Mouse (Mus musculus) limb, embryonic 12.5 days (tissue): ENCODE results near the gene Cygb. TPM values are rescaled to one million over a fixed set of nuclear protein-coding genes. Genes with fewer than 3 reads are reported as not detected.

Source experiments
- ATAC-seq: fragments of 200-750 bp; cut with Nextera tagmentation; 2 replicates; pipeline ENCODE4 v1.8.0; 2017; ENCODE audit warnings: low read depth, moderate TSS enrichment; ENCODE audit not compliant: insufficient number of reproducible peaks, insufficient read depth, low FRiP score, low TSS enrichment
- H3K27ac ChIP-seq: fragments of 300-500 bp; sonication (generic); 2 replicates; pipeline ENCODE4 v1.5.1; 2016; ENCODE audit warnings: mild to moderate bottlenecking, moderate library complexity
- H3K27me3 ChIP-seq: fragments of 300-500 bp; sonication (generic); 2 replicates; pipeline ENCODE4 v1.6.1; 2016; ENCODE audit warnings: mild to moderate bottlenecking, moderate library complexity
- H3K36me3 ChIP-seq: fragments of 300-500 bp; sonication (generic); 2 replicates; pipeline ENCODE4 v1.6.1; 2016; ENCODE audit warnings: mild to moderate bottlenecking, moderate library complexity
- H3K4me1 ChIP-seq: fragments of 300-500 bp; sonication (generic); replicated peaks from 2 replicates; pipeline ENCODE4 v1.6.1; 2016
- H3K4me2 ChIP-seq: fragments of 300-500 bp; sonication (generic); 2 replicates; pipeline ENCODE4 v1.6.1; 2016; ENCODE audit warnings: mild to moderate bottlenecking, moderate library complexity
- H3K4me3 ChIP-seq: fragments of 300-500 bp; sonication (generic); replicated peaks from 2 replicates; pipeline ENCODE4 v1.5.1; 2016; ENCODE audit warnings: mild to moderate bottlenecking
- H3K9ac ChIP-seq: fragments of 300-500 bp; sonication (generic); replicated peaks from 2 replicates; pipeline ENCODE4 v1.6.1; 2016; ENCODE audit warnings: mild to moderate bottlenecking, moderate library complexity
- H3K9me3 ChIP-seq: fragments of 300-500 bp; sonication (generic); 2 replicates; pipeline ENCODE4 v1.6.1; 2016; ENCODE audit warnings: mild to moderate bottlenecking, moderate library complexity
- WGBS: fragments of 180-500 bp; shearing (Covaris S2); methylation state at CpG from one replicate; pipeline ENCODE4 v1.1.7; 2016; 5-methylcytosine and 5-hydroxymethylcytosine counted together
- polyA plus RNA-seq: library from polyadenylated mRNA; unstranded; fragments of >200 nt; fragmentation: Nextera tagmentation; extraction: Ambion mirVana; gene quantifications from 2 replicates; pipeline ENCODE4 v1.2.1, GENCODE M21; 2016

The Cygb gene
- polyA plus RNA-seq, result 3.1 and 3.6 TPM in 2 replicates

GRCm38 (mm10) chr11:116654255-116654821, at the start of gene Cygb:
Gene Cygb, minus strand, starts transcription at chr11:116654313.
- Histone ChIP-seq H3K36me3 (no peaks in the 10 kb centered on the region), H3K4me2 (peak within 1 kb of the TSS; percentile 97), H3K9me3 (no peaks in the 10 kb centered on the region), H3K4me1 (peaks cover 43% of the 10 kb centered on the region), H3K27ac (no peak within 1 kb of the TSS), H3K9ac (peak within 1 kb of the TSS; percentile 68), H3K4me3 (peak within 1 kb of the TSS; percentile 52), H3K27me3 (peaks cover 42% of the 10 kb centered on the region)
- no peak for ATAC-seq
- 5% methylated on average over 28 of the region's 28 CpGs for WGBS

DNA sequence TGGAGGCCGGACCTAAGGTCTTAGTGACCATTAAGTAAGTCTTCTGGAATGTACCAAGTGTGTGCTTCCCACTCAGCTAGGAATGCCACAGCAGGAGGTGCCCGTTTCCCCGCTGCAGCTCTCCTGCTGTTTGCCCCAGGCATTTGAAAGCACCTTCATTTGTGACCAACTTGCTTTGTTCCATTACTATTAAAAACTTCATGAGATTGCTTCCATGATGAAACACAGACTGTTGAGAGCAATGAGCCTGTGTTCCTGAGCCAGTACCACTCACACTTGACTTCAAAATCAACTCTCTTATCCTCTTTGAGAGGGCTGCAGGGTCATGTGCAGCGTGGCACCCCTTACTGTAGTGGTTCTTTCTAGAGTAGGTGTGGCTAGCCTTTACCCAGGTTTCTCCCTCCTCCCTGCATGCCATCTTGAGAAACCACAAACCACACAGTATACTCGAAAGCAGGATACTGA, 47.3 kb upstream of the Cygb start:
- 19% methylated on average over 5 of the region's 5 CpGs for WGBS
- Histone ChIP-seq H3K27me3 (0 out of 2 replicates have a peak, but pooled peaks cover 7% of the 10 kb centered on the region), H3K36me3 (no peaks in the 10 kb centered on the region), H3K9me3 (no peaks in the 10 kb centered on the region), H3K4me3 (no peak overlapping the region), H3K4me1 (peaks cover 15% of the 10 kb centered on the region), H3K4me2 (no peak overlapping the region), H3K27ac (peak overlapping the region; percentile 41), H3K9ac (no peak overlapping the region)
- 0 out of 2 replicates have a peak, but pooled peaks have one; percentile 42 for ATAC-seq

DNA sequence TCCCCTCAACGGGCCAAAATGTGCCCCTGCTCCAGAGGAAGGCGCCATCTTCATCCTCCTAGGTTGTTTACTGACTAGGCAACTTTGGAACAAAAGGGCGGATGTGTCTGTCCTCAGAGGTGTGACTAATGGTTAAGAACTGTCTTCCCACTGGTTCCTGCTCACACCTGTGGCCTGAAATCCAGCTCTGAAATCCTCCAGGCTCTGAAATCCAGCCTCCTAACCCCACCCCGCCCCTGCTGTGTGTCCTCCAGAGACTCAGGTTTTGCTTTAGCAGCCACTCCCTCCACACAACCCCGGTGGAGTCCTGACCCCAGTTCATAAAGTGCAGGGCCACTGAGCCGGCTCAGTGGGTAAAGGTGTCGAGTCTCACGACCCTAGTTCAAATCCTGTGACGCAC, 43.4 kb upstream of the Cygb start:
- Histone ChIP-seq H3K4me2 (no peak overlapping the region), H3K4me3 (no peak overlapping the region), H3K9ac (no peak overlapping the region), H3K27me3 (peaks cover 37% of the 10 kb centered on the region), H3K9me3 (no peaks in the 10 kb centered on the region), H3K27ac (no peak overlapping the region), H3K36me3 (no peaks in the 10 kb centered on the region), H3K4me1 (peaks cover 29% of the 10 kb centered on the region)
- 55% methylated on average over 9 of the region's 9 CpGs for WGBS
- no peak for ATAC-seq

DNA sequence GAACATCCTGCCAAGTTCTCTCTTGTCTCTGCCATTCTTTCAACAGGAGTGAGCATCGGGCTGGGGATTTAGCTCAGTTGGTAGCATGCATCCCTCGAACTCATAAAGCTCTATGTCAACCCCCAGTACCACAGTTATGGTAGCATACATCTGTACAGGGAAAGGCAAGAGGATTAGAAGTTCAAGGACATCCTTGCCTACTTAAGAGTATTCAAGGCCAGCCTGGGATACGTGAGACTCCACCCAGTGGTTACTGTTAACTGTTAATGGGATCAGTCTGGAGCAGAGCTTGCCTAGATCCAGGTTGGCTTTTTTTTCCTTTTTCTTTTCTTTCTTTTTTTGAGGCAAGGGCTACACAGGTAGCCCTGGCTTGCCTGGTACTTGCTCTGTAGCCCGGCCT, 42.3 kb upstream of the Cygb start:
- no peak overlapping the region for H3K4me3 ChIP-seq
- peaks cover 22% of the 10 kb centered on the region for H3K4me1 ChIP-seq
- H3K4me2 ChIP-seq, result no peak overlapping the region
- no peak for ATAC-seq
- H3K9ac ChIP-seq, result no peak overlapping the region
- no peaks in the 10 kb centered on the region for H3K9me3 ChIP-seq
- no peaks in the 10 kb centered on the region for H3K36me3 ChIP-seq
- WGBS, result 81% methylated on average over 4 of the region's 4 CpGs
- no peak overlapping the region for H3K27ac ChIP-seq
- H3K27me3 ChIP-seq, result peaks cover 37% of the 10 kb centered on the region

DNA sequence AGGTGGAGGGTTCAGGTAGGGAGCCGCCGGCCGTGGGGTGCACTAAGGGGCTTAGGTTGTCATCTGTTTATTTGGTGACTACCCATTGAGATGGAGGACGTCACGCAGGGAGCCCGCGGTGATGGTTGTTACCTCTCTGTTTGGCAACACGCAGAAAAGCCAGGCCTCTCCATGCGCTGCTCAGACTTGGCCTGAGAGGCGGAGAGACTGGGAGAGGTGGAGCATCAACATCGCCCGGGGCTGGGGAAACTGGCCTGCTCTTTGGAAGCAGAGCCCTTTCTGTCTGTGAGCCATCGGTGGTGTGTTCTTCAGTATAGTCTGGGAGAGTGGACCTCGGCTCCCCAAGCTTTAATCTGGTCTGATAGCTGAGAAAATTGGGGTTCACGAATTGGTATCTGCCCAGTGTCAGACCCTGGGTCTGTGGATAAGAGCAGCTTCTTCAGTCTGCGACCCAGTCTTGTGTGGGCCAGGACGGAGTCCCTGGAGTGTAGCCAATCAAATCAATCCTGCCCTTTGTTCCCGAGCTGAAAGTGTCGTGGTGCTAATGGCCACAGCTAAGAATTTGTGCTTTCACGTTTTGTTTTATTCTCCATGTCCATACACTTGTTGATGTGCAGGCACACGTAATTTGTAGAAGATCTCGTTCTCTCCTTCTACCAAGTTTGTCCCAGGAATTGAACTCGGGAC, 41.2 kb upstream of the Cygb start:
- Histone ChIP-seq H3K27ac (no peak overlapping the region), H3K9me3 (no peaks in the 10 kb centered on the region), H3K27me3 (peaks cover 37% of the 10 kb centered on the region), H3K4me1 (peaks cover 20% of the 10 kb centered on the region), H3K9ac (no peak overlapping the region), H3K36me3 (no peaks in the 10 kb centered on the region), H3K4me3 (no peak overlapping the region), H3K4me2 (peak overlapping the region; percentile 93)
- ATAC-seq, result no peak
- 32% methylated on average over 23 of the region's 23 CpGs for WGBS

- Histone ChIP-seq H3K9ac (peak overlapping the region; percentile 70), H3K4me3 (peak overlapping the region; percentile 57), H3K4me2 (peak overlapping the region; percentile 93), H3K27ac (no peak overlapping the region), H3K4me1 (peaks cover 20% of the 10 kb centered on the region), H3K9me3 (no peaks in the 10 kb centered on the region), H3K36me3 (no peaks in the 10 kb centered on the region), H3K27me3 (peaks cover 37% of the 10 kb centered on the region)
- peak; percentile 70; the same call in 1 of the 2 replicates for ATAC-seq
- WGBS, result 2% methylated on average over 72 of the region's 73 CpGs
These were observed 40.4 kb upstream of the Cygb start for GRCm38 (mm10) chr11:116694250-116695193.

DNA sequence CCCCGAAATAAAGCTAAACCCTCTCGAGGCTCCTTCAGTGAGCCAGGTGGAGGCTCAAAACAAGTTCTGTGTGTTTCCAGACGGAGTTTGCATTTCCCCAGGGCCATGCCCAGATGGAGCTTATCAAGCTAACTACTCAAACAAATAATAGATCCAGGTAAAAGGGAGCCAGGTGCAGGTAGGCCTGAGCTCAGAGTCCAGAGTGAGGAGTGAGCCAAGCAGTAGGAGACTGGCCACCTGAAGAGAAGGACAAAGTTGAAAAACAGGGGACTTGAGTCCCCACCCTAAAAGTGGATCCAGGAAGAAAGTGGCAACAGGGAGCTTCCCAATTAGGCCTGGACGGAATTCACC, 39.8 kb upstream of the Cygb start:
- H3K4me2 ChIP-seq, result peak overlapping the region; percentile 93
- H3K4me1 ChIP-seq, result peaks cover 20% of the 10 kb centered on the region
- no peak overlapping the region for H3K27ac ChIP-seq
- no peaks in the 10 kb centered on the region for H3K36me3 ChIP-seq
- H3K9ac ChIP-seq, result peak overlapping the region; percentile 70
- ATAC-seq, result no peak
- peak overlapping the region; percentile 57 for H3K4me3 ChIP-seq
- WGBS, result 26% methylated on average over 4 of the region's 4 CpGs
- H3K27me3 ChIP-seq, result peaks cover 37% of the 10 kb centered on the region
- H3K9me3 ChIP-seq, result no peaks in the 10 kb centered on the region

DNA sequence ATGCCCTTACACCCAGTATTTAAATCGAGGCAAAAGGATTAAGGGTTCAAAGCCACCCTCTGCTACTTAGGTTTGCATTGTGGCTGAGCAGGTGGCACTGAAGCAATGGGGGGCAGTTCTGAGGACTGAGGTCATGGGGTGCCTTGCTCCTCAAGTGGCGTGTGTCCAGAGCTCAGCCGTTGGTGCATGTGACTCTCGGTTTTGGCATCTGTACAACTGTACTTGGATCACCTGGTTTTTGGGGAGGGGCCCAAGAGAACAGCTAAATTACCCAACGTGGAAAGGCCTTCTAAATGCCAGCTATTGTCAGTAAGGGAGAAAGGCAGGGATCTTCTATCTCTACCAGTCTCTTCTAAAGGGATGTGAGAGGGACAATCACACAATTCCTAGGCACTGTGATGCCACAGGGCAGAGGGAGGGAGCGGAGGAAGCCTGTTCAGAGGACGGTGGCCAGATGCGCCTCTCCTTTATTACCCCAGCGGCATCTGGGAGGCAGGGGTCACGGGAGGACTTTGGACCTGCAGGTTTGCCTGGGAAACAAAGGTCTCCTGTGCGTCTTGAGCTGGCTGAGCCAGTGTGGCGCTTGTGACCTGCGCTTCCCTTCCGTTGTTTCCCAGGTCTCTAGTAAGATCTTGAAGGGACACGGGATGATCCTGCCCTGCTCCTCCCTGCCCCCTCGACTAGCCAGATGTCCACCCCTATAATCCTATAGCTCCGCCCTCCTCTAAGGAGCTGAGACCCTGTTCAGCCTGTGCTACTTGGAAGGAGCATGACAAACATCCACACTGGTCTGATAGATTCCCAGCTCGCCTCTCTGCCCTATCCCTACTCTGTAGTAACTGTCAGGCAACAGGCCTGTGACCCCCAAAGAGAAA, 36.8 kb upstream of the Cygb start:
- Histone ChIP-seq H3K4me1 (peaks cover 21% of the 10 kb centered on the region), H3K27me3 (peaks cover 26% of the 10 kb centered on the region), H3K4me2 (no peak overlapping the region), H3K27ac (no peak overlapping the region), H3K9ac (no peak overlapping the region), H3K36me3 (peaks cover 4% of the 10 kb centered on the region; the same call in 1 of the 2 replicates), H3K9me3 (no peaks in the 10 kb centered on the region), H3K4me3 (no peak overlapping the region)
- WGBS, result 50% methylated on average over 18 of the region's 18 CpGs
- no peak for ATAC-seq

- ATAC-seq, result no peak
- Histone ChIP-seq H3K27ac (no peak overlapping the region), H3K36me3 (peaks cover 17% of the 10 kb centered on the region; the same call in 1 of the 2 replicates), H3K9ac (no peak overlapping the region), H3K27me3 (peaks cover 12% of the 10 kb centered on the region), H3K4me1 (peaks cover 19% of the 10 kb centered on the region), H3K9me3 (no peaks in the 10 kb centered on the region), H3K4me2 (no peak overlapping the region), H3K4me3 (no peak overlapping the region)
- 95% methylated on average over 10 of the region's 10 CpGs for WGBS
These were observed 35.5 kb upstream of the Cygb start for GRCm38 (mm10) chr11:116689622-116690021.

DNA sequence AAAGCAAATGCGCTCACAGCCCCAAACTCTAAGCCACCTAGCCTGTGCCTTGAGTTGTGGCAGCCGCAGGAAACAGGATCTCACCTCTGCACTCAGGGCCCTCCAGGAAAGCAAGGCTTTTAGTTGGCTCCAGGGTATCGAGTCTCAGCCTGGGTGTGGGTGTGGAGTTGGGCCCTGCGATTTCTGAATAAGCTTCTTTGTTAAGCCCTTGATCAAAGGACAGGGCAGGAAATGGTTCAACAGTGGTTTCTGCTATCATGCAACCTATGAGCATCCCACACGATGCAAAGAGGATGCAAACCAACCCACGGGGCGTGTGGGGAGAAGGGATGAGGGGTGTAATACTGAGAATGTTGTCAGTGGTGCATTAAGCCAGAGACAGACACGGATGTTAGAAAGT, 33.8 kb upstream of the Cygb start:
- H3K27ac ChIP-seq, result no peak overlapping the region
- H3K36me3 ChIP-seq, result peaks cover 27% of the 10 kb centered on the region
- peaks cover 7% of the 10 kb centered on the region; the same call in 1 of the 2 replicates for H3K4me1 ChIP-seq
- H3K4me2 ChIP-seq, result no peak overlapping the region
- H3K9ac ChIP-seq, result 0 out of 2 replicates have a peak overlapping the region, but pooled peaks have one; percentile 13
- no peaks in the 10 kb centered on the region for H3K9me3 ChIP-seq
- no peak for ATAC-seq
- H3K4me3 ChIP-seq, result no peak overlapping the region
- no peaks in the 10 kb centered on the region for H3K27me3 ChIP-seq
- WGBS, result 76% methylated on average over 8 of the region's 8 CpGs
